ENCODE assay signal across 10 mouse cellular contexts in genomic region chr14:27166751-27167150, GRCm38 (mm10). TPM values are rescaled to one million over a fixed set of nuclear protein-coding genes. Genes with fewer than 3 reads are reported as not detected.
A peak's percentile ranks its signal among the peaks of the same experiment; 100 is the strongest.
DNase-seq lines count a peak whose midpoint lies in the region; ATAC-seq and TF ChIP-seq lines count a peak whose summit lies in the region.
"Had no signal": no experiment of that assay in that cellular context is flagged by ENCODE, and none has a peak within 500 bp of the region (broad histone marks: within the 10 kb centered on the region; RNA-seq: fewer than 3 reads in every experiment).

No protein-coding gene starts in this region.

- peak; percentile 63 for DNase-seq in kidney, adult 2 months
- no peak for DNase-seq in kidney, adult 9 months
- peak; percentile 48 to 70 for DNase-seq in kidney, postnatal 36 days
- peak; percentile 34 for DNase-seq in right cerebral cortex, adult 18-20 months
- DNase-seq in liver, embryonic 11.5 days (ENCODE audit: low spot score): no peak

- TF ChIP-seq POLR2A in kidney, adult 2 months (IDR thresholded peaks at IDR 0.05; ENCODE audit: low read depth, low read length): no peak

- no peak for TF ChIP-seq CTCF in kidney, adult 2 months (conservative IDR thresholded peaks at IDR 0.05; ENCODE audit: insufficient read depth, insufficient read length, low read depth, low read length)

- H3K9me3 ChIP-seq in forebrain, embryonic 16.5 days (ENCODE audit: control insufficient read depth, low read length): no peaks in the 10 kb centered on the region
- no peaks in the 10 kb centered on the region for H3K9me3 ChIP-seq in liver, embryonic 11.5 days (ENCODE audit: control insufficient read depth, low read length)

- no peak overlapping the region for H3K4me3 ChIP-seq in kidney, adult 2 months (ENCODE audit: insufficient read depth, low read depth, low read length)
- no peak overlapping the region for H3K4me3 ChIP-seq in forebrain, embryonic 16.5 days (replicated peaks; ENCODE audit: low read length)
- H3K4me3 ChIP-seq in liver, embryonic 11.5 days (ENCODE audit: low read depth, low read length): no peak overlapping the region
- H3K4me3 ChIP-seq: erythroblast, embryonic 14.5 days had no signal

- no peaks in the 10 kb centered on the region for H3K27me3 ChIP-seq in kidney, adult 2 months (replicated peaks; ENCODE audit: control insufficient read depth, insufficient read depth, low read length)
- no peaks in the 10 kb centered on the region for H3K27me3 ChIP-seq in forebrain, embryonic 16.5 days (replicated peaks; ENCODE audit: control insufficient read depth, insufficient read depth, low read length)
- H3K27me3 ChIP-seq in liver, embryonic 11.5 days (replicated peaks; ENCODE audit: control insufficient read depth, insufficient read depth, low read length): no peaks in the 10 kb centered on the region
- H3K27me3 ChIP-seq: Patski had no signal

- no peak overlapping the region for H3K9ac ChIP-seq in forebrain, embryonic 16.5 days (replicated peaks; ENCODE audit: low read depth, low read length)
- no peak overlapping the region for H3K9ac ChIP-seq in liver, embryonic 11.5 days (ENCODE audit: low read depth, low read length)

- peaks cover 16% of the 10 kb centered on the region for H3K4me1 ChIP-seq in kidney, adult 2 months (ENCODE audit: control insufficient read depth, insufficient read depth, low read length)
- H3K4me1 ChIP-seq in forebrain, embryonic 16.5 days (replicated peaks; ENCODE audit: control insufficient read depth, insufficient read depth, low read length): peaks cover 4% of the 10 kb centered on the region; the same call in 1 of the 2 replicates
- H3K4me1 ChIP-seq in liver, embryonic 11.5 days (replicated peaks; ENCODE audit: control insufficient read depth, insufficient read depth, low read length): no peaks in the 10 kb centered on the region; the same call in 1 of the 2 replicates

- no peak overlapping the region for H3K4me2 ChIP-seq in forebrain, embryonic 16.5 days (ENCODE audit: low read length)
- H3K4me2 ChIP-seq in liver, embryonic 11.5 days: no peak overlapping the region

- 35% methylated on average over 8 of the region's 8 CpGs for WGBS in kidney, adult 2 months
- WGBS in forebrain, embryonic 16.5 days: 18% methylated on average over 8 of the region's 8 CpGs
- WGBS in liver, embryonic 11.5 days: 83% methylated on average over 8 of the region's 8 CpGs

- ATAC-seq in forebrain, embryonic 16.5 days: peak; percentile 96
- no peak for ATAC-seq in liver, embryonic 11.5 days (replicated peaks; ENCODE audit: low FRiP score)
- ATAC-seq in inflammation-experienced regulatory T-cells, adult 6 months: no peak
- ATAC-seq: Patski had no signal

- H3K27ac ChIP-seq in kidney, adult 2 months (ENCODE audit: insufficient read depth, low read depth, low read length): no peak overlapping the region
- H3K27ac ChIP-seq in forebrain, embryonic 16.5 days (ENCODE audit: low read length): peak overlapping the region; percentile 56; the same call in 1 of the 2 replicates
- H3K27ac ChIP-seq in liver, embryonic 11.5 days (ENCODE audit: low read depth, low read length): no peak overlapping the region
- H3K27ac ChIP-seq: macrophage had no signal

- no peaks in the 10 kb centered on the region for H3K36me3 ChIP-seq in kidney, adult 2 months (ENCODE audit: control insufficient read depth, insufficient read depth, low read length)
- H3K36me3 ChIP-seq in forebrain, embryonic 16.5 days (ENCODE audit: control insufficient read depth, insufficient read depth): no peaks in the 10 kb centered on the region
- no peaks in the 10 kb centered on the region for H3K36me3 ChIP-seq in liver, embryonic 11.5 days (ENCODE audit: control insufficient read depth, insufficient read depth, low read length)

RNA-seq across cellular contexts. Expression of gene Arhgef3, which starts 52.1 kb away (rescaled TPM):
- 15.2 and 17.3 TPM in 2 replicates for polyA plus RNA-seq in kidney, adult 2 months (2012; rRNA removed)
- 5.1 and 5.4 TPM in 2 replicates for polyA plus RNA-seq in forebrain, embryonic 16.5 days (2015; fragmentation: Nextera tagmentation; extraction: Ambion mirVana)
- 6.4 and 6.8 TPM in 2 replicates for polyA plus RNA-seq in liver, embryonic 11.5 days (2014; fragmentation: Nextera tagmentation; extraction: Ambion mirVana)
- 100 to 1,000 TPM in 2 of 3 experiments, 10 to 100 TPM in 1; 90.3 to 168 (median 160) TPM for polyA plus RNA-seq in inflammation-experienced regulatory T-cells, adult 6 months (2017; shearing (Covaris generic))

Comparison
In these comparisons a context has a peak if more than half of its experiments do, and no peak if none do; other contexts are left out.
1. DNase-seq: peak in kidney, adult 2 months (single experiment), kidney, postnatal 36 days (2 of 2) and right cerebral cortex, adult 18-20 months (single experiment); none in kidney, adult 9 months (single experiment) and liver, embryonic 11.5 days (single experiment).